Mouse (Mus musculus): ENCODE data around the gene Gpatch4.
A peak's percentile ranks its signal among the peaks of the same experiment; 100 is the strongest.

The Gpatch4 gene

GRCm38 (mm10) chr3:88033506-88033905, 9.4 kb upstream of the Gpatch4 start:
- no peak for DNase-seq

- DNase-seq, result no peak
These were observed 7.2 kb upstream of the Gpatch4 start for GRCm38 (mm10) chr3:88035561-88036293.

GRCm38 (mm10) chr3:88049532-88049931, 6.6 kb downstream of the Gpatch4 start:
- DNase-seq, result no peak

- DNase-seq, result no peak
These were observed 14.1 kb downstream of the Gpatch4 start for GRCm38 (mm10) chr3:88057030-88057429.

- DNase-seq, result peak; percentile 83 to 85
These were observed 15.2 kb downstream of the Gpatch4 start, which contains the start of gene Naxe for GRCm38 (mm10) chr3:88057902-88058696. Naxe (minus strand) TSS chr3:88058495.

GRCm38 (mm10) chr3:88068386-88068785, 25.5 kb downstream of the Gpatch4 start:
- DNase-seq, result no peak

GRCm38 (mm10) chr3:88071783-88072182, 28.9 kb downstream of the Gpatch4 start:
- DNase-seq, result peak; percentile 75 to 93

- DNase-seq, result no peak
These were observed 30.7 kb downstream of the Gpatch4 start for GRCm38 (mm10) chr3:88073631-88074030.

- DNase-seq, result no peak
These were observed 31.4 kb downstream of the Gpatch4 start for GRCm38 (mm10) chr3:88074351-88074750.

- DNase-seq, result no peak
These were observed 31.9 kb downstream of the Gpatch4 start for GRCm38 (mm10) chr3:88074766-88075165.

- no peak for DNase-seq
These were observed 34.5 kb downstream of the Gpatch4 start for GRCm38 (mm10) chr3:88077441-88077840.

GRCm38 (mm10) chr3:88078204-88078603, 35.3 kb downstream of the Gpatch4 start, which contains the start of gene Ttc24:
Ttc24 (minus strand) TSS chr3:88078304.
- DNase-seq, result no peak

- DNase-seq, result peak; percentile 86 to 88
These were observed 38.7 kb downstream of the Gpatch4 start, which contains the start of gene Iqgap3 for GRCm38 (mm10) chr3:88081345-88082223. Iqgap3 (plus strand) TSS chr3:88081971.

- no peak for DNase-seq
These were observed 39.3 kb downstream of the Gpatch4 start for GRCm38 (mm10) chr3:88082224-88082618.

- no peak for DNase-seq
These were observed 39.8 kb downstream of the Gpatch4 start for GRCm38 (mm10) chr3:88082663-88083062.

- DNase-seq, result no peak
These were observed 41.1 kb downstream of the Gpatch4 start for GRCm38 (mm10) chr3:88084001-88084400.

- DNase-seq, result no peak
These were observed 42.6 kb downstream of the Gpatch4 start for GRCm38 (mm10) chr3:88085459-88085858.

GRCm38 (mm10) chr3:88087688-88088087, 44.8 kb downstream of the Gpatch4 start:
- peak; percentile 11 to 26 for DNase-seq

- DNase-seq, result no peak
These were observed 47.2 kb downstream of the Gpatch4 start for GRCm38 (mm10) chr3:88090106-88090505.

GRCm38 (mm10) chr3:88090616-88091015, 47.7 kb downstream of the Gpatch4 start:
- DNase-seq, result no peak

- no peak for DNase-seq
These were observed 51.2 kb downstream of the Gpatch4 start for GRCm38 (mm10) chr3:88094126-88094525.

- no peak for DNase-seq
These were observed 54.8 kb downstream of the Gpatch4 start for GRCm38 (mm10) chr3:88097666-88098065.

- DNase-seq, result no peak
These were observed 57.3 kb downstream of the Gpatch4 start for GRCm38 (mm10) chr3:88100251-88100650.
